Mouse (Mus musculus) embryo, embryonic 10.5 days (tissue): ENCODE data around the gene Ptprcap.
A peak's percentile ranks its signal among the peaks of the same experiment; 100 is the strongest.

Experiments
- DNase-seq: peaks from one replicate; pipeline ENCODE4 v3.0.0-alpha.2; 2015; ENCODE audit warnings: low spot score

Ptprcap gene

DNA sequence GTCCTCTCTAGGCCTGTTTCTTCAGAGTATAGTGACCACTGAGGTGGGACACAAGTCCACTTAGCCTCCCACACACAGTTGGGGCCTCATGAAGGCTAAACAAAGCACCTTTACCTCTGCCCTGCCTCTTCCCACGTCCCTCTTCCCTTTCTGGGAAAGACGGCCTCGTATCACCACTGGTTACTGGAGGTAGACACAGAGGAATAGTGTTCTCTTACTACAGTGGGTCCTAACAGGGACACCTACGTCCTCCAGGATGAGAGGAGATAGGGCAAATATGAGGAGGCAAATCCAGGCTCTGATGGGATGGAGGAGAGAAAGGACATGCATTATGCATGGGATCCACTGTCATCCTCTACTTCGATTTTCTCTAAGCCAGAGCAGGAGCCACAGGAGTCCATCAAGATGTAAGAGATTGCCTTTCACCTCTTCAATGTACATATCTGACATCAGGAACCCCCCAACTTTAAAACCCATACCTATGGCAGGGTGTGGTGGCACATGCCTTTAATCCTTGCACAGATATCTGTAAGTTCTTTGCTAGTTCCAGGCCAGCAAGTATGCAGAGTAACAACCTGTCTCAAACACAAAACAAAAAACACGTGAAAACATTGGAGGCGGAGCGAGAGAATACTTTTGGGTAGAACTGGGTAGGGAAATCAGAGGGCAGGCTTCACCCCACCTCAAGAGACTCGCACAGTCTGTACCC is 5.5 kb upstream of the Ptprcap start:
- no peak for DNase-seq

DNA sequence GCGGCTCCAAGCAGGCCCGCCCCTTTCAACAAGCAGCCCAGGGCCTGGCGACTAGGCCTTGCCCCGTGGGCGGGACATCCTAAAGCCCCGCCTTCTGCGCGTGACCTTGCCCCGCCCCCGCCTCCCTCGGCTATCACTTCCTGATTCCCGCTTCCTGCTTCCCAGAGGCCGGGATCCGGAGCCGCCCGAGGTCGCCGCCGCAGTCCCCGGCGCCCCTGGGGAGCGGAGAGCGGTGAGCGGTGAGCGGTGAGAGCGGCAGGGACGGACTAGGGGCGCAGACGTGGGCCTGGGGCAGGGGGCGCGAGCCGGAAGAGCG is 5.0 kb upstream of the Ptprcap start, which contains the start of gene Coro1b:
Coro1b (plus strand) TSS at position 129 of the 316 bp plus-strand sequence.
- DNase-seq = peak; percentile 96

DNA sequence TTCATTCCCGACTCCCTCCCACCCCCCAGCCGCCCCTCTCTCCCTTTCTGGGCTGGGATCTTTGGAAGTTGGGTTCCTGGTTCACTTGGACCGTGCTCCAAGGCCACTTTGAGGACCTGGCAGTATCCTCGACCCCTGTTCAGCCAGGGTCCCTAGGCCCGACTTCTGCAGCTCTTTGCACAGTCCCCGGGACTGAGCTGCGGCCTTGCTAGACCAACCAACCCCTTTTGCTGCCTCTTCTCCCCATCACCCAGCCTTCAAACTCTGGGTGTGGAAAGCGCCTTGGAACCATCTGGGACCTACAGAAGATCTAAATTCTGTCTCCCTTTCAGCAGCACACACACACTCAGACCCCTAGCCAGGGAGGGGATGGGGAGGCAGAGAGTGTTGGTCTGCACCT is 4.6 kb upstream of the Ptprcap start:
- no peak for DNase-seq

DNA sequence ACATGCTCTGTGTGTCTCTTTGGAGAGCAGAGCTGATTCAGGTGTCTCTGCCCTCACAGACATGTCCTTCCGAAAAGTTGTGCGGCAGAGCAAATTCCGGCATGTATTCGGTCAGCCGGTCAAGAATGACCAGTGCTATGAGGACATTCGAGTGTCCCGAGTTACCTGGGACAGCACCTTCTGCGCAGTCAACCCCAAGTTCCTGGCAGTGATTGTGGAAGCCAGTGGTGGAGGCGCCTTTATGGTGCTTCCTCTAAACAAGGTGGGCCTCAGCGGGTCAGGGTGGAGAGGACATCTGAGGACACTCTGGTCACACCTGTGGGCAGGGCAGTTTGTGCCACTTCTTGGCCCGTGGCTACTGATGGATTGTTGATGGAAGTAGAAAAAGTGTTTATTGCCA is 4.1 kb upstream of the Ptprcap start:
- DNase-seq = no peak

DNA sequence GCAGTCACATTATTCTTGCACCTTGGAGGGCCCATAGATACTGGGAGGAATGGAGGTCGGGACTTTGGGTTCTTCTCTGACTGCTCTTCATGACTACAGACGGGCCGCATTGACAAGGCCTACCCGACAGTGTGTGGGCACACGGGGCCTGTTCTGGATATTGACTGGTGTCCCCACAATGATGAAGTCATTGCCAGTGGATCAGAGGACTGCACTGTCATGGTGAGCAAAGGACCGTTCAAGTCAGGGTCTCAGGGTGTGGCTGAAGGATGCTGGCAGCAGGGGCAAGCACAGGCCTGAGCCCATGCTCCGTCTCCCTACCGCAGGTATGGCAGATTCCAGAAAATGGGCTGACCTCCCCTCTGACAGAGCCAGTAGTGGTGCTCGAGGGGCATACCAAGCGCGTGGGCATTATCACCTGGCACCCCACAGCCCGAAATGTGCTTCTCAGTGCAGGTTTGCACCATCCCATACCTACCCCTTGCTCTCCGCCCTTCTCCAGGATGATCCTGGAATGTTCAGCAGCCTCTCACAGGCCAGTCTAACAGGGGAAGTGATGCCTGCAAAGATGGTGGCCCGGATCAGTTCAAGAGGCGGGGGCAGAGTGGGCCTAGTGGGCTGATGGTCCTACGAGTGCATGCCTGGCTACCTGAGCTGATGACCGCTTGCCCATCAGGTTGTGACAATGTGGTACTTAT is 3.5 kb upstream of the Ptprcap start:
- DNase-seq = no peak

DNA sequence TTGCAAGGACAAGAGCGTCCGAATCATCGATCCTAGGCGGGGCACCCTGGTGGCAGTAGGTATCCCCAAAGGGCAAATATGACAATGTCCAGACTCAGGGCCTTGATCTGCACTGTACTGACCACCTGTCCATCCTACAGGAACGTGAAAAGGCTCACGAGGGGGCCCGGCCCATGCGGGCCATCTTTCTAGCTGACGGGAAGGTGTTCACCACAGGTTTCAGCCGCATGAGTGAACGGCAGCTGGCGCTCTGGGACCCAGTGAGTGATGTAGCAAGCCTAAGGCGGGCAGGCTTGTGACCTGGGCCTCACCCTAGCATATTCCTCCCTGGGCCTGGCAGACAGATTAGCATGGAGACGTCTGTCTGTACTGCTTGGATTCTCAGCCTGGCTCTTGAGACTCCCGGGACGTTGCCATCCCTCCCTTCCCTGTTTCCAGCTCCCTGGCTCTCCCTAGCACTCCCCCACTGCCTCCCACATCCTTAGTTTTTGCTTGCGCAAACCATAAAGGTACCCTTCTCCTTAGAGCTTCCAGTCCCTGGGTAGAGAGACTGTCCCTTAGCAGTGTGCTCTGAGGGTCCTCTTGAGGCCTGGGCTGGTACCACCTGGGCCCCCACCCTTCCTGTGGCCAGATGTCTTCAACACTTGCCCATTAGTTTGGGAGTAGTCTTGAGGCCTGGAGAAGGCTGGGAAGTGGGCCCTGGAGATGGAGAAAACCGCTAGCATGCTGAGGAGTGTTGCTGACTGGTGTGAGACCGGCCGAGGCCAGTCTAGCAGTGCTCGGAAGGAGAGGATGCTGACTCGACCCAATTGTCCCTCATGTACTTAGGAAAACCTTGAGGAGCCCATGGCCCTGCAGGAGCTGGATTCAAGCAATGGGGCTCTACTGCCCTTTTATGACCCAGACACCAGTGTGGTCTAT is 2.6 kb upstream of the Ptprcap start:
- no peak for DNase-seq

DNA sequence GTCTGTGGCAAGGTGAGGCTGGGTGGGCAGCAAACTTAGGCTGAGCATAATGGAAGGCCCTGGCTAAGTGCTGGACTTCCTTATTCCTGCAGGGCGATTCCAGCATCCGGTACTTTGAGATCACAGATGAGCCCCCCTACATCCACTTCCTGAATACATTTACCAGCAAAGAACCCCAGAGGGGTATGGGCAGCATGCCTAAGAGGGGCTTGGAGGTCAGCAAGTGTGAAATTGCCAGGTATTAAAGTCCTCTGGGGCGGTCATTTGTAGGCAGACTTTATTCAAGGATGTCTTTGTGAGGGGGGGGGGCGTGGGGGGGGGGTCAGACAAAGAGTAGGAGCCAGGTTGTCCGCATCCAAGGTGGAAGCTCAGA is 1.9 kb upstream of the Ptprcap start:
- DNase-seq = no peak

DNA sequence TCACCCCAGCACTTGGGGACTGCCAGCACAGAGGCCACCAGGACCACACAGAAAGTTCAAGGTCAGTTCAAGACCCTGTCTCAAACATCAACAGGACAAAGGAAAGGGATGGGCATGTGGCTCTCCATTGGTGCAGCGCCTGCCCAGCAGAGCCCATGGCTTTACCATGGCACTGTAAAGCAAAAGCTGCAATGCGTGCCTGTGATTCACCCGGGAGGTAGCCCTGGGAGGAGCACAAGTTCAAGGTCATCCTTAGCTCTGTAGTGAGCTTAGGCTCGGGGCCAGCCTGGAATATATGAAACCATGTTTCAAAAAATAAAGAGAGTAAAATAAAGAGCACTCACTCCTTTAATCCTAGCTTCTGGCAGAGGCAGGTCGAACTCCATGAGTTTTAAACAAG is 1.5 kb upstream of the Ptprcap start:
- no peak for DNase-seq

DNA sequence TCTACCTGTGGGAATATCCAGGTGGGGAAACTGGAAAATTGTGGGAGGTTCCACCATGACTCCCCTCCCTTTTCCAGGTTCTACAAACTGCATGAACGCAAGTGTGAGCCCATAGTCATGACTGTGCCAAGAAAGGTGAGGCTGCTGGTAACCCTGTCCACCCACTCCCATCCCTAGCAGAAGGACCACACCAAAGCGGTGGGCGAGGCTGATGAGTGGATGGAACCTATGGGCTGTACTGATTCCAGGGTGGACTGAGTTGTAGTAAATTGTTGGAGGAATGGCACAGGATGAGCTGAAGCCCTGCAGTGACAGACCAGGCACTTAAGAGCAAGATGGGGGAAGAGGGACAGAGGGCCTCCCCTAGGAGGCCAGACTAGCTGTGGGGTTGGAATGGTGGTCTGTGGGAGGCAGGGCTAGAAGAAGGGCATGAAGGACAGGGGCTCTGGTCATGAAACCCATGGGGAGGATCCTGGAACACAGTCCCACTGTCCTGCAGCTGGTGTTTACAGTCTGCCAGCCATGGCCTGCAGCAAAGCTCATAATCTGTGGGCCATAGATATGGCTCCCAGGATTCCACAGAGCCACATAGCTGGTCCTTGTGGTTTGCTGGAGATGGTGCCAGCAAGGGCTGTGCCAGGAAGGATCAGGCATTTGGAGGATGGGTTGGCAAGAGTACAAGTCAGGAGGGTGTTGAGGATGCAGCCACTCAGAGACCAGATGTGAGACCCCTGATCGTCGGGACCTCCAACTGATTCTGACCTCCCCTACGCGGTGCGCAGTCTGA is 766 bp upstream of the Ptprcap start:
- DNase-seq = no peak

DNA sequence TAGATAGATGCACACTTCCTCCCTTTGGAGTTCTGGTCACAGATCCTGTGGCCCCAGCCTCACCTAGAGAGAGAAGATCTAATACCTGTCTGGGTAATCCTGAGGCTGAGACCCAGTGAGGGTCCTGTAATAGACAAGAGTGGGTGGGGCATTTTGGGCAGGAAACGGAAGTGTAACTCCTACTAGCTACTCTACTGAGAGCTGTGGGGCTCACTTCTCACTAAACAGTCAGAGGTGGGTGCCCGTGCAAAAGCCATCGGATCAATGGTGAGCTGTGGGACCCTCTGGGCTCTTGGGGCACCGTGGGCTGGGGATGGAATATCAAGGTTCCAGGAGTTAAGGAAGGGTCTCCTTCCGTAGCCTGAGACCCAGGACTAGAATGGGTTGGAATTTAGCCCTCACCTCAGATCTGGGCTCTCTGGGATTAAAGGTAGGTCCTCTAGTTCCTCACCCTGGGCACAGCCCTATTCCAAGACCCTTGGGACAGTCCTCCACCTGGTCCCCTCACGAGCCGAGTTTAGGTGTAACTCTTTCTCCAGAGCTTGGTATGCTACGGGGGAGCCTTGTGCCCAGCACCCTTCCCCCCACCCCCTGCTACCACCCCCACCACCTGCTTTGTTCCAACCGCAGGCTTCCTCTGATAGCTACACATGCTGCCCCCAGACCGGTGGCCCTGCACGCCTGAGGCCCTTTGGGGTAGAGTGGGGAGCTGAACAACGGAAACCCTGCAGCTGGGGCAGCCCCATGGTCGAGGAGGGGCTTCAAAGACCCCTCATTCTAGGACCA is 1.2 kb downstream of the Ptprcap start:
- no peak for DNase-seq

DNA sequence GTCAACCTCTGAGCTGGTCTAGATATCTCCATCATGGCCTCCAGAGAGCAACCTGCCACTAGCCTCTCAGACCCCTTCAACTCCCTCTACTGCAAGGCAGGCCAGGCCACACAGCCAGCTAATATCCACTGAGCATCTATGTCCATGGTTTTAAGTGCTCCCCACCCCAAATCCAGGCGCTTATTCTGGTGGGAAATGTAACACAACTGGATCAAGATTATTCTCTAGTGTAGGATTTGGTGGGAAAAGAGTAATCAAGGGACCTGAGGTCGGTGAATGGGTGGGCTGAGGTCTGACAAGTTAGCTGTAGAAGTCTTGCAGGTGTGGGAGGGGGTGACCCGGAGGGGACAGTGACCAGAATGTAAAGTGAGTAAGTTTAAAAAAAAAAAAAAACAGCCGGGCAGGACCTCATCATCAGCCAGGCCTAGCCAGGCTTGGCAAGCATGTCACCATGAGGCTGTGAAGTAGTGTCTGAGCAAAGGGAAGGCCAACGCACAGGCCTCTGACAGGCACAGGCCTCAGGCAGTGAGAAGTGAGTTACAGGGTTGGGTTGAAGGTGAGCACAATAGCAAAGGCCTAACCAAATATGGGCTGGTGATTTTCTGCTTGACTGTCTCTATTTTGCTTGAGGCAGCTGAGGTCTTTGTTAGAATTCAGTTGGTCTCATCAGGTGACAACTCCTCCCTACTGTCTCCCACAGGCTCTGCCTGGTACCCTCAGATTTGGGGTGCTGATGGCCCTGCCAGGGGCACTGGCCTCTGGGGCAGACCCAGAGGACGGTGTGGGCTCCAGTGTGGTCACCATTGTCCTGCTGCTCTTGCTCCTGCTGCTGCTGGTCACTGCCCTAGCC is 2.0 kb downstream of the Ptprcap start:
- no peak for DNase-seq

DNA sequence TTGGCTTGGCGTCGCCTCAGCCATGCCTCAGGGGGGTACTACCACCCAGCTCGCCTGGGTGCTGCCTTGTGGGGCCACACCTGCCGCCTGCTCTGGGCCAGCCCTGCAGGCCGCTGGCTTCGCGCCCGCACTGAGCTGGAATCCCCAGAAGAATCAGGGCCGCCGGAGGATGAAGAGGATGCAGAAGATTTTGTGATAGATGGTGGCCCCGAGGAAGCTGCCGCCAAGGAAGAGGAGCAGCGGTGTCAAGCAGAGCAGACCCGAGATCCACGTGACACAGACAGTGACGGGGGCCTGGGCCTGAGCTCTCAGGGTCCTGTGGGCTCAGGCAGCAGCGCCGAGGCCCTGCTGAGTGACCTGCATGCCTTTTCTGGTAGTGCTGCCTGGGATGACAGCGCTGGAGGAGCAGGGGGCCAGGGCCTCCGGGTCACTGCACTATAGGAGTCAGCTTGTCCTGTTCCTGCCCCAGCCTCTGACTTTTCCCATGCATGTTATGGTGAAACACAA is 2.7 kb downstream of the Ptprcap start:
- DNase-seq = no peak

DNA sequence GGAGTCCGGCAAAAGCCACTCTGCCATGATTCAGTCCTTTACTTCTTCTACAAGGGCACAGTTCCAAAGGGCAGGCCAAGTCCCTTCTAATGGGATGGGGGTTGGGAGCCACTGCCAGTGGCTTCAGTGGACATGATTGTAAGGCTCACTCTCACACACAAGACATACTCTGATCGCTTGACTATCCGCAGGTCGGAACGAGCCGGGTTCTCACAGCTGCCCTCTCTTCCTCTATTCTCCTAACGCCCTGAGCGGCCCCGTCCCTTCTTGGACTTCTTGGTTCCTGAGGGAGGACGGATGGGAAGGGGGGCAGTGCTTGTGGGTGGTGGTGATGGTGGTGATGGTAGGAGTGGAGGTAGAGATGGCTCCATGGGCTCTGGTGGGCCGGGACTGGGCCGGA is 3.4 kb downstream of the Ptprcap start:
- DNase-seq = no peak

DNA sequence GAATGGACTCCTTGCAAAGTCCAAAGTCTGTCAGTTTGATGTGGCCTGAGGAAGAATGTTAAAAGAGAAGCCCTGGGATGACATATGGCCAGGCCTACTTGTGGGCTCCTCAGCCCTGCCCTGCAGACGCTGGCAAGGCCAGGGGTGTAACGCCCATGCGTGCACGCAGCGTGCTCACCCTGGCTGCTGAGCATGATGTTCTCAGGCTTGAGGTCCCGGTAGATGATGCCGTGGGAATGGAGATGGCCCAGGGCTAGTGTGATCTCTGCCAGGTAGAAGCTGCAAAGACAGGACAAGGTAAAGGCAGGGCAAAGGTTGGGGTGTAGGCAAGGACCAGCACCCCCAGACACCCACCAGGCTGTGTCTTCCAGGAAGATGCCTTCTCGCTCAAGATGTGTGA is 5.6 kb downstream of the Ptprcap start:
- no peak for DNase-seq

DNA sequence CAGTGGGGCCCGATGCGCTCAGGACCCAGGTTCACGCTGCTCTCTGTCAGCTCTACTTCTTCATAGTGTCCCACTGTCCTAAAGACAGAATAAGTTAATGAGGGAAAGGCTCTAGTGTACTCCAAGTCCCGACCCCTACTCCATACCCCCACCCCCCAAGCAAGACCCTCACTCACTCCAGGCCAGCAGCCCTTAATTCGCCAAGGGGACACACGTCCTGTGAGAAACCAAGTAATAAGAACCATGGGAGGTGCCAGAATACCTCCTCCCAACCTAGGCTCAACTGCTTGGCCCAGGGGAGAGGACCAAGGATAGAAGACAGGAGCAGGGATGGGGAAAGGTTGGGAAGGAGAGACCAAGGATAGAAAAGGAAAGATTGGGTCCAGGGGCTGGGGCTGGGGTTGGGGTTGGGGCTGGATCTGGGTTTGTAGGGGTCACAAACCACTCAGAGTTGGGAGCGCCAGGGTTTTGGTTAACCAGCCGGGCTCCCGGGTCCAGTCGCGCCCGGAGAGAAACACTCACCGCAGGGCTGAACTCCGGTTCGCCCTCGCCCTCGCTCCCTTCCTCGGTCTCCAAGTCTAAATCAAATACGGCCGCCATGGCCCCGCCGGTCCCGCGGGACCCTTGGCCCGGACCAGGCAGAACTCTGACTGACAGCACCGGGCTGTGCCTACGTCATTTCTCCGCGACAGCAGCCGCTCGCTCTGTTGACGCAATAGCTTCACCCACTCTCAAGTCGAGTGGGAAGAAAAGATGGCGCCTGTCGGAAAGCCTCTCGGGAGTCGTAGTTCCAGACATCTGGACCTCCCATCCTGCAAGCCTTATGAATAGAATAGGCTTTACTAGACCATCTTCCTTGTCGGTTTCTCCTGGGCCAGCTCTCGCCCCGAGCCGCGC is 9.5 kb downstream of the Ptprcap start, which contains the start of gene Rps6kb2:
Rps6kb2 (minus strand) TSS at position 709 of the 897 bp plus-strand sequence.
- DNase-seq = peak; percentile 97

DNA sequence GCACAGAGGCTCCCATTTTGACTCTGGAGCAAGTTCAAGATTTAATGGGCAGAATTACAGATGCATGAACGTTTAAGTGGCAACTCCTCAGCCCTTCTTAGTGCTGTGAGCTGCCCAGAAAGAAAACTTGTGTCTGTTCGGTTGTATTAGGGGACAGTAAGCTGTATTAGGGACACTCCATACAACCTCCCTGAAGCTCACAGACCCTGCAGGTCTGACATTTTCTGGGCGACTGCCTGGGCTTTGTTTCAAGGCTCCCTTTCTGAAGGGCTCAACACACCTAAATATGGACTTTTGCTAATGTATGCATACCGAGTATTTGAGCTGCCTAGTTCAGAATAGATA is 10.1 kb downstream of the Ptprcap start:
- no peak for DNase-seq

DNA sequence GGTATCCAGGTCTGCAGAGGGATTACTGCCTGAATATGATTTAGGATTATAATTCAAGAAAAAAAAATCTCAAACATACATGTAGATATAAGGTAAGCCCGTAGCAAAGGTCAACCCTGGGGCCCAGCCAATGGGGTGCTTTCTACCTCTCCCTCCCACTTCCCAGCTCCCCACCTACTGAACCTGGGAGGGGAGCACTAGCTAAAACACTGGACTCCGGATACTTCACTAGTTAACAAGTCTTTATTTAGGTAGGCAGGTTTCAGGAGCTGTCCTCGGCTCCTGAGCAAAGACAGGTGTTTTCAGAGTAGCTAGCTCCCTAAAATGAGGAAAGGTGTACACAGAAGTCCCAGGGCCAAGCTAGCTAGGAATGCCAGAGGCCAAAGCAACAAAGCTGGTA is 10.7 kb downstream of the Ptprcap start:
- no peak for DNase-seq

DNA sequence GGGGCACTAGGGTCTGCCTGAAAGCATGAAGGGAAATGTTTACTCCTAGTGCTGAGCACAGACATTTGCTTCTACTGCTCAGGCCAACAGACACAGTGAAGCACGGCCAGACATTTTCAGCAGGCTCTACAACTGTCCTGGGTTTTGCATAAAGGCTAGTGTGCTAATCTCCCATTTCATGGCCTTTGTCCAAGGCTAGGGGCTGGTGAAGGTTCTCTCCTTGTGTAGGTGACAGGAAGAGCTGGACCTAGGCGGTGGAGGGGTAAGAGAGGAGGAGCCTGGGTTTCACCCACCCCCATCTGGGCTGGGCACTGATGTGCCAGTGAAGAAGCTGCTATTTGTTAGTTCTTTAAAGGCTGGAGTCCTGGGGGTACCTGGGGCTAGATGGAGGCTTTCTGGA is 11.3 kb downstream of the Ptprcap start:
- no peak for DNase-seq
